Mouse (Mus musculus) olfactory bulb, adult 2 months (tissue): Measurements from ENCODE around the gene Zwilch.

Experiments used
- CTCF ChIP-seq: fragments of 200-500 bp; IDR thresholded peaks from 2 replicates; pipeline ENCODE4 v1.5.1; 2012; ENCODE audit warnings: low read depth, mild to moderate bottlenecking, low read length, moderate library complexity; ENCODE audit not compliant: insufficient read depth
- POLR2A ChIP-seq: fragments of 200-500 bp; IDR thresholded peaks from 2 replicates; pipeline ENCODE4 v1.6.1; 2012; ENCODE audit warnings: mild to moderate bottlenecking, low read depth, low read length, moderate library complexity; ENCODE audit not compliant: insufficient read depth

GRCm38 (mm10) chr9:64195554-64195953 lies 22.6 kb upstream of the Zwilch start:
- no peak for TF ChIP-seq CTCF
- TF ChIP-seq POLR2A: no peak
